Mouse (Mus musculus): ENCODE data around the gene Upp2.

Gene Upp2

DNA sequence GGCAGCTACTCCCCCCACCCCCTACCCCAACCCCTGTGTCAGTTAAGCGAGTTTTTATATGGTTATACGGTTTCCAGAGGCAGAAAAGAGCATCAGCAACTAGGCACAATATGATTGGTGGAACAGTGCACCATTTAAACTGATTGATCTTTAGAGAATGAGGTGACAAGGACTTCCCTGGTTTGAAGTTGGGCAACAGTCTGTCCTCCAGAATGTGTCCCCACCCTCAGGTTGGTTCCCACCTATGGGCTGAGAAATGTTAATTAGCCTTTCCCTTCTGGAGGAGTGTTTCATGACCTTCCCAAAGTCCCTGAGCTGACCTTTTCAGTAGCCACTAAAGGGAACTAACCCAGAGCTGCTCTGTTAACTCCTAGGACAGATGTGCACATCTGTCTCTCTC is 58.6 kb downstream of the Upp2 start:
- no peak for DNase-seq

DNA sequence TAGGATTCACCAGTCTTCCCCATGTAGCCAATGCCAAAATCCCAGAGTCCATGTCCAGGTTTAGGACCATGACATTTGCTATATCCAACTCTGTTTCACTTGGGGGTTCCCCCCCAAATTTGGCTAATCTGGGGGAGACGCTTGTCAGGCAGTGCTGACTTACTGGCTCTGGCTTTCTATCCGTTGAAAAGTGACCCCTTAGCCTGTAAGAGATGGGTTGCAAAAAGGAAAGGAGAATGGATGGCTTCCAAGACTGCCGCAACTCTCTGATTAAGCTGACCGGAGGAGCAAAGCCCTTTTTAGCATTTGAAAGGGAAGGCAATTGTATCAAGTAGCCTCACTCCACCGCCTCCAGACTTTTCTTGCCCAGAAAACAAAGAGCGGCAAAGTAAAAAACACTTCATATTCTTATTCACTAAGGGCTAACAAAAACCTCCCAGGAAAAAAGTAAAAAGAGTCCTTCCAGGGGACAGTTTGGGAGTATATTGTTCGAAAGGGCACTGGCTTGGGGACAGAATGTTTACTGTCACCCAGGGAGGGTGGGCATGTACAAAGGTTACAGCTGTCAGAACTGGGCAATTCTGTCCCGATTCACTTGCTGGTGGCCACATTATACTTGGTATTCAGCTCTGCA is 59.2 kb downstream of the Upp2 start:
- DNase-seq, result no peak

DNA sequence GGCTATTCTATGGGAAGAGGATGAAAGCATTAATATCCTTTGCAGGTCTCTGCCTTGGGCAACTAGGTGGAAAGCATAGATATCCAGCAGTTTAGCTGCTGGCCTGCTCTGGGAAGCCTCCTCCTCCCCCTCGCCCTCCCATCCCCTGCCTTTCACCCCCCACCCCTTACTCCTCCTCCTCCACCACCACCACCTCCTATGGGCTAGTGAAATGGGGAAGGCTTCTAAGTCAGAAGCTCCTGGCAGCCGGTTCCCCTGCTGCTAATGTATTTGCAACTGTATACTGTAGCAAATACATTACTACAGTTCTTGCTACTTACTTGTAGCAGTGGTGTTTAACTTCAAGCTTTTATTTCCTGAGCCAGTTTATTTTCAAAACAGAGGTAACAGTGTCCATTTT is 60.9 kb downstream of the Upp2 start:
- DNase-seq, result no peak

DNA sequence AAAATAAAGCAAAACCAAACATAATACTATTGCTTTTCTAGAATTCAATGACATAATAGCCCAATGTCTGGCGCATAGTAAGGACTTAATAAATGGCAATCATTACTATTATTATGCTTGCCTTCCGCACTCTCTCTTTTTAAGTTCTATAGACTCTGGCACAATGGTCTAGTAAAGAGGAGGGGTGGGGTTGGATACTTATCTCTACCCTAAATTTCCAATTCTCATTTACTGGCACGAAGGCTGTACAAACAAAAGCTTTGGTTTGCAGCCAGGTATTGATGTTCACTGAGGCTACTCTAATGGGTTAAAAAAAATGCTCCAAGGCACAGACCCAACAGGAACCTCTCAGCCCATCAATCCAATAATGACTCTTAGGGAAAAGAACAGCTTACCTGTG is 61.9 kb downstream of the Upp2 start:
- no peak for DNase-seq

DNA sequence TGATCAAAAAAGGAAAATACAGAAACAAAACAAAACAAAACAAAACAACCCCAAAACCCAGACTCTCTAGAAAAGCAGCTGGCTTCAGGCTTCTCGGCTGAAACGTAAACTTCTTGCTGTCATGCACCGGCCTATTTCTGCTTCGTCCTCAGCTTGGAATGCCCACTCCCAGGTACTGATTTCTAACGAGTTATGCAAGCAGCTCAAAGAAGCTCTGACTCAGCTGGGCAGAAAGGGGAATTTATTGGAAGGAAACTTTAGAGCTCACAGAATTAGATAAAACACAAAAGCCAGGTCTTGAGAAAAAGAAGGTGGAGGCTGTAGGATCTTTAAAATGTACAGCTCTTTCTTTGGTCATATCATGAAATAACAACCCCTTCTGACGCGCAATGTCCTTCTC is 62.3 kb downstream of the Upp2 start:
- DNase-seq, result no peak

DNA sequence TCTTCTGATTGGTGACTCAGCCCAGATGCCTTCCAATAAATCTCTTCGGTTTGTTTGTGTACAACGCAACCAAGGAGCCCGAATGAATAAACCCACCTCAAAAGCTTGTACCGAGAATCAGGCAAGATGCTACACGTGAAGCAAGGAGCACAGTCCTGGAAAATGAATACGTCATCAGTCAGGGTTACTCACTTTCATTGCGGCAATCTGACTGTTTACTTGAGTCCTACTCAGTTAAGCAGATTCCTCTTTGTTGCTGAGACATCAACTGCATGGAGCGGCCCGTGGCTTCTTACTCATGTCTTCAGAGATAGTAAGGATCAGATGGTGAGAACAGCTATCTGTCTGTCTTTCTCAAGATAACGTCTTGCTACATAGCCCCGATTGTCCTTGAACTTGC is 66.7 kb downstream of the Upp2 start:
- DNase-seq, result no peak

DNA sequence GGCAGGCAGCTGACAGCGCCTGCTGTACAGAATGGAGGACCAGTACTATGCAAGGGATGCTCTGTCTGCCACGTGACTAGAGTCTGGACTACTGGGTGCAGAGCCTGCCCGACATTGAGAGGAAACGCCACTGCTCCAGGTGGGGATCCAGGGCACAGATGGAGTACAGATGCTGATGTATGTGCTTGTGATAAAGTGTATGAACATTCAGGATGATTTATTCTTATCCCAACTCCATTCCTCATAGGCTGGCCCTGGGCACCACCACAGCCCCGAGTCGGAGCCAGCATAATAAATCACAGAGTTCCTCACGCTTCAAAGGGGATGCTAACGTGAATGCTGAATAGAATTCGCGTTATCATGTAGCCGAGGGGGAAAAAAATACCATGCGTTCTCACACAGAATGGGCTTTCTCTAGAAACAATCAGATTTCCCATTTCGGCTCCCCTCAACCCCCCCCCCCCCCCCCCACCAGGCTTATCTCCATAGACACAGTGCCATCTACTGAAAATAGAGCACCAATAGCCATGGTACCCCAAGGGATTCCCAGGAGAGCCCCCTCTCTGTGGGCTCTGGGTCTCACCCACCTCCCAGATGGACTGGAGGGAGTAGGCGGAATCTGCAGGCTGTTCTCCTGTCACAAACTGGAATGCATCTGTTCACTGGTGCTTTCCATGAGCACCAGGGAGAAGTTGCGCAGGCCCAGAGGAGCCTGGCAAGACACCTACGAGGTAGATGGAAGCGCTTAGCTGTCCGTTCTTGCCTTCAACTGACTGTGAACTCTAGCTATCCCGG is 74.9 kb downstream of the Upp2 start:
- DNase-seq, result no peak

DNA sequence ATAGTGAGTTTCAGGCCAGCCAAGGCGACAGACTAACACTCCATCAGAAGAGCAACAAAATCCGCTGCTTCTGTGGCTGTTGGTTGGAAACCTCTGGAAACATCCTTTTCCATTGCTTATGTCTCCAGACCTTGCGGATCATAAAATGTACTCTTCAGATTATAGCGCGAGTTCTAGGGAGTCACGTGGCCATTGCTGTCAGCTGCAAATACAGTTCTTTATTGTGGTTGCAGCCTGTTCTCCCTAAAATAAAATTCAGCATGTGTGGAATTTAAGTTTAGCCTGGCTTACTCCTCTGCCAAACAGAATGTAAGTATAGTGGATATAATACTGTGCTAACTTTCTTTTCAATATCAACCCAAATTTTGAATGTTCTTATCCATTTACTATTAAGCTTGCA is 78.6 kb downstream of the Upp2 start:
- no peak for DNase-seq

DNA sequence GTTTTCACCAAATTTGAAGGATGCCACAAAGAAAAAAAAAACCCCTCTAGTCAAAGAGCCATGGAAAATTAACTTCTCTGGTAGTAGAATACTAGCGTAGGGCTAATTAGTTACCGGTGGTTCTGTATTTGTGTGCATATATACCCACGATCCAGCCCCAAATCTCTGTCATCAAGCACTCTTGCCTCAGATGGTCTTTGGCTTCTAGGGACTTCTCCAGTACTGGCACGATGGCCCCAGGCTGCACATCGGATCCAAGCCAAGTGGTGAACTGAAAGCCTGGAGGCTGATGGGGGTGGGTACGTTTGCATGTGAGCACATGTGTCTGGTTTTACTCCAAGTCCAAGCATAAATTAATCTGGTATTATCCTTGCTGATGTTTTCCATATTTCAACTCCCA is 88.1 kb downstream of the Upp2 start:
- no peak for DNase-seq

DNA sequence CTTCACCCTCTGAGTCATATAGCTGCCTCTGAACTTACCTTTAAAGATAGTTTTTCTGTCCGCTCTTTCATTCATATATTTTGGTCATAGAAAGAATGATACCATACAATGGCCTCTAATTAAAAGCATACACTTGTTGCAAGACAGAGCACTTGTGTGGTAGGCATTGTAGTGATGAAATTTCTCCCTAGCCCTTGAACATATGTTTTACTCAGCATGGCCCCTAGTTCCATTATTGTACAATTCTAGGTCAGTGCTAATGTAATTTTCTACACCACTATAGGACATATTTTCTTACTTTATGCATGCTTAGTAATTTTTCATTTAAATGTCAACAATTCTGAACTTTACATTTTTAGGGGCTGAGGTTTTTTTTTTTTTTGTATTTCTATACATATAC is 89.9 kb downstream of the Upp2 start:
- DNase-seq, result no peak

DNA sequence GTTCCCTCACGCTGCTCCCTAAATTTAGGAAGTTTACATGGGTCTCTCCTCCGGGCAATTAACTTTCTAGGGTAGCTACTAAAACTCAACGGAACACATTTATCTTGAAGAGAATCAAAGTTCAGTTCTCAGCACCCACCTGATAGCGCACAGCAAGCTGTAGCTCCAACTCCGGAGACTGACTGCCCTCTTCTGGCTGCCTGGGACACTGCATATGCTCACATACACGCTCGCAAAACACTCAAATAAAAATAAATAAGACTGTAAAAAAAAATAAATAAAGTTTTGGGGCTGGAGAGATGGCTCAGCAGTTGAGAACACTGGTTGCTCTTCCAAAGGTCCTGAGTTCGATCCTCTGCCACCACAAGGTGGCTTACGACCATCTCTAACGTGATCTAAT is 90.8 kb downstream of the Upp2 start:
- DNase-seq, result no peak

DNA sequence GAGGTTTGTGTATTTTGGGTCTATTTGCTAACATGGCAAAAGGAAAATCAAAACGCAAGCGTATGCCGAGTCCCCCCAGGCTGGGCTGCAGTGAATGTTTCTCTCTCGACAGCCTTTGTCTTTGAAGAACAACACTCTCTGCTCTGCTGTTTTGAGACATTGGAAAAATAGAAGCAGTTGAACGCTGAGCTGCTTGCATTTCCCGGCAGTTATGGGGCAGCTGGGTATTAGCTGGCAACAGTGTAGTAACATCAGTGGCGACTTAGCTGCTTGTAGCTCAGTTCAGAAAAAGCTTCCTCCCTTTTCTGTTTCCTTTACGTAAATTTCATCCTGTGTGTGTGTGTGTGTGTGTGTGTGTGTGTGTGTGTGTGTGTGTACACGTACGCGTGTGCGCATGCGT is 93.5 kb downstream of the Upp2 start:
- DNase-seq, result no peak

DNA sequence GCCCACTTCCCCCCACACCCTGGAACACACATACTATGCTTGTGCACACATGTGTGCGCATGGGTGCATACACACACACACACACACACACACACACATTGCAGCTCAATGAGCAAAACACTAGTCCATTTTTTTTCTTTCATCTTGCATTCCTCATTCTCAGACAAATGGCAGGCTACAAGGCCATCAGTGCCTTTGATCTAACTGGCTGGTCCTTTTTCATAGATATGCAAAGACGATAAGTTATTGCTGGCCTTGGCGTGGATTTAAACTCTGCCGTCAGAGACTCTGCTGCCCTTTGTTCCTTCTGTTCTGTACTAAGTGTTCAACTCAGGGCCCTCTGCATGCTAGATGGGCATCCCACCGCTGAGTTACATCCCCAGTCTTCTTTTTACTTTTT is 94.0 kb downstream of the Upp2 start:
- DNase-seq, result no peak

DNA sequence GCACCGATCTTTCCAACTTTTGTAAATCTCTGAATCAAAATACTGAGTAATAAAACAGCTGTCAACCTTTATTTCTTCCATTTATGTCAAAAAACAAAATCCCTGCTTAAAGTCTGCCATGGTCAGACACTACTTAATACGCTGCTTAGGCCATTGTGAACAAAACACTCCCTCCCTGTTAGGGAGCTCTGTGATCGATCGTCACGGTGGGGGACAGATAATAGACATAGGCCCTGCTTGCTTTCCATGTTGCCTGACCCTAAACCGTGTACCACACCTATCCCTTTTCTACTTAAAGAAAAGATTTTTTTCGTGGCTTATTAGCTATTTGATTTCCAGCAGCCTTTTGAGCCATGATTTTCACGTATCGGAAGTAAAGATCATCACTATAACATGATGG is 95.6 kb downstream of the Upp2 start:
- DNase-seq, result no peak

DNA sequence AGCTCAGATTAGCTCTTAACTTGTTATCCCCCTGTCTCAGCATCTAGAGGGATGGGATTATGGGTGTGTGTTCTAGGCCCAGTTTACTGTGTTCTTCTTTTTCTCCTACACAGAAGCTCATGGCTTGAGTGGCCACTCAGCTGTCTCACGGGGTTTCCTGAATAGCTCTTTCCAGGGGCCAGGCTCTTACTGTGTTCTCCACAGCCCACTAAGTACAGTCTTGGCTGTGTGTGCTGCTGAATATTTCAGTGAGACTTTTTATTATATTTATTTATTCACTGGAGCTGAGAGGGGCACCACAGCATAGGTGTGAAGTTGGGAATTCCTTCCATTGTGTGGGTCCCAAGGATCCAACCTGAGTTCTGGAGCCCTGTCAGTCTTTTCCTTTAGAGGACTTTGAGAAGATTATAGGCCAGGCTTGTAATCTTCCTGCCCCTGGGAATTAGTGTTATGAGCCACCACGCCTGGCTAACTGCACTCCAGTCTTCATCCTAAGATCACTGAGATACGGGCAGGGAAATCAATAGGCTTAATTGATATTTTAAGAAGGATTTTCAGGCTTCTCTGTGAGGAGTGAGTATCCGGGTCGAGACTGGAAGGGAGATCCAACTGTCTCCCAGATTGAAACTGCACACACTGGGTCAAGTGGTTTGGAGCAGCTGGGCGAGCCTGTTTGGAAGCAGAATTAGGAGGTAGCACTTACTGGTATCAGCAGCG is 96.5 kb downstream of the Upp2 start:
- DNase-seq, result no peak

DNA sequence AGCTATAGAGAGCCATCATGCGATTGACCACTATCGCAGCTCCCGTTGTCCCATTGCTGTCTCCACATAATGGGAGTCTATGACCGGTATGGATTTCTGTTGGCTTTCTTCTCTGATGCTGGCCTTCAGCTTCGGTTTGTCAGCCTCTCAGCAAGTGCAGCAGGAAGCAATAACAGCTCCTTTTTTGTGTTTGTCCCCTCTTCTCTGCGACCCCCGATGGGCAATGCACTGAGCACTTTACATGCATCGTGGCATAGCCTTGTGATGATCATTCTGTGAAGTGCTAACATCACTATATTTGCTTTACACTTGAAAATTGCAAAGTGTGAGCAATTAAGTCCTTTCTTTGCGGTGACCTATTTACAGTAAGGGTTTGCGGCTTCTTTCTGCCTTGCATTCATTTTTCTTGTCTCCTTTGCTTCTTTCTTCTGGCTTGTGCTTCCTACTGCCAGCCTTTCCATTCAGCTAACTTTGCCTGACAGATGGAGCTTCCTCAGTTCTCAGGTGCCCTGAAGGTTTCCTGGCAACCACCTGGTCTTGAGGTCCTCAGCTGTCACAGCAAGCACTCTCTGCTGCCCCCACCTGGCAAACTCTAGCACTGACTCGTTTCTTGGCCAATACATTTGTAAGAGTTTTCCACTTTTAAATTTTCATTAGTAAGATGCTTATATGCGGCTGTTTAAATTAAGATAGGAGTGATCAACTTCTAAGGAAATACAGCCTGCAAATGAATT is 98.2 kb downstream of the Upp2 start:
- peak; percentile 62 to 74 for DNase-seq

DNA sequence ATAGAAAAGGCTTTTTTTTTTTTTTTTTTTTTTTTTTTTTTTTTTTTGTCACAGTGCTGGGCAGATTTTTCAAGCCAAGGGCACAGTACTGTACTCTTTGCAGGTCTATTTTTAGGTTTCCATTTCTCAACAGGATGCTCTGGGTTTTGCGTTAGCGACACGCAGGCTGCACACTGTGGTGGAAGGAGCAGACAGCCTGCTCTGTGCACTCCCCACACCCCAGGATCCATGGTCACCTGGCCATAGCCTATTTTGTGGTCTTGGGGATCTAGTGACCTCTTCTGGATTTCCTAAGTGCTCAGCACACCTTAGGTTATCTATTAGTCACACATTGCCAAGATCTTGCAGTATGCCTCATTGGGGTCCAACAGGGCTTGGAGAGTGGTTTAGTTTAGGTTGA is 100.2 kb downstream of the Upp2 start:
- no peak for DNase-seq

DNA sequence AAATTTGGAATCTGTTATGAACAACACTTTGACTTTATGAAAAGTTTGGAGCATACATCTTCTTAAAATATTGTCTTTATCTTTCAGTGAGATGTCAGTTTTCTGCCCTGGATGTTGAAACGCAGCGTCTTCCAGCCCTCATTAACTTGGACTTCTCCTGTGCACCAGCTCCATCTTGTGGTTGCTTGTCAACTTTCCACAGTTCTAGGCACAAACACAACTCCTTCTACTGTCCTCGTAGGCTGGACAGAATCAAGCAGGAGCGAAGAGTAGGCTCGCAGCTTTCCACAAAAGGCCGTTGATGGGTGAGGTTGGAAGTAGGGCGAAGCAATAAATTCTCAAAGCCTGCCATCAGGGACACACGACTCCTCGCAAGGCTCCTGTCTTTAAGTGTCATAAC is 100.9 kb downstream of the Upp2 start:
- DNase-seq, result peak in 1 of 2 experiments; percentile 71

DNA sequence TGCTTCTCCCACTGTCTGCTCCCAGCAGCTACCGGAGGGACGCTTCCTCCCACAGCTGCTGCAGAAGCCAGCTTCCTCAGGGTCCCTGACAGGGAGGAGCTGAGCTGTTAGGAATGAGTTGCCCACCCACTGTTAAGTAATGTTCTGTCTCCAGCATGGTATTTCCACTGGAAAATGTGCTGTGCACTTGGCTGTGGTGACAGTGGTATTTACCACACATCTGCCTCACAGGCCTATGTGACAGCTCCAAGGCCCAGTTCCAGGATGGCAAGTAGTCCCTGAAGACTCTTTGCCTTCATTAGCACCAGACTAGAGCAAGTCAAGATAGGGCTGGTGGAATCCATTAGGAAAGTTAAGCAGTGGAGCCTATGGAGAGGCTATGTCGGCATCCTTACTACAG is 102.0 kb downstream of the Upp2 start:
- no peak for DNase-seq

DNA sequence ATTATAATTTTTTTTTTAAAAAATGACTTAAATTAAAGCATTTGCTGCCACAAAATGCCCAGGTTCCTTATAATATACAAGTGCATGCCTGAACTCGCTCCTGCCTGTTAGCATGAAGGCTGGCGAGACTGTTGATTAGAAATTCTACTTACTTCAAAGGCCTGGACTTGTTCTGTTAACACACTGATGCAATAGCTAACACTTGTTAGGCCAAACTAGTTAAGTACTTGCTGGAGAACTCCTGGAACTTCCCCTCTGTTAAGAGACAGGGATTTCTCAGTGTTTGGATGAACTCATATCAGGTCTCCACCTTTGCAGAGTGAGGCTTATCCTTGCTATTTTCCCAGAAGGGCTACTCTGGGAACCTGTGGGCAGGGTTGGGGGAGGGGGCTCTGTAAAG is 105.4 kb downstream of the Upp2 start:
- DNase-seq, result no peak

DNA sequence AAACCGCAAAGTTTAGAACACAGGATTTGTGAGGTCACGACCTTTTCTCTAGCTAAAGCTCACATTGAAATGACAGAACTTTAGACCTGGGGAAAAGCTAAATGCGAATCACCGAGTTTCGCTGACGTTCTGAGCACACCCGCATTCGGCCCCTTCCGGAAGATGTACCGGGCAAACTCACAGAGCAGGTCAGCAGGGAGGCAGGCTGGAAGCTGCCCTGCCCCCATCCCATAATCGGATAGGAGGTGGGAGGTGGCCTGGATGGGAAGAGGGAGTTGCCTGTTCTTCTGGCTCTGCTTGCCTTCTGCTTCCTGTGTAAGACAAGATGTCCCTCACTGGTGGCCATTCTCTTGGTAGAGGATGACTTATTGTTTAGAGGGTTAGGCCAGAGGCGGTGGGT is 112.9 kb downstream of the Upp2 start:
- DNase-seq, result no peak

DNA sequence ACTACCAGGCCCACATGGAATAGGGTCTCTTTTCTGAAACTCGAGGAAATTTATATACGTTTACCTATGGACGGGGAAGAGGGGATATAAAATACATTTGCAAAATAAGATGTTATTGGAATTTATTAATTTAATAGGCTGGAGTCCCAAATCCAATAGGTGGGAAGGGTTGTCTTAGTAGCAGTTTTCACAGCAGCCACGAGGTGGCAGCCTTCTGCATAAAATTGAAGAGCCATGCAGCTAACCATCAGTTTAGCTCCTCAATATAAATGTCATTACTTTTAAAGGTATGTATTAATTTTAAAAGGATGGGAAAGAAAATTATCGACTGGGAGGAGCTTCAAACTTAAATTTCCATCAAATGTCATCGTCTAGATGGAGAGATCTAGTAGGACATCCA is 113.7 kb downstream of the Upp2 start:
- DNase-seq, result peak; percentile 46 to 68

DNA sequence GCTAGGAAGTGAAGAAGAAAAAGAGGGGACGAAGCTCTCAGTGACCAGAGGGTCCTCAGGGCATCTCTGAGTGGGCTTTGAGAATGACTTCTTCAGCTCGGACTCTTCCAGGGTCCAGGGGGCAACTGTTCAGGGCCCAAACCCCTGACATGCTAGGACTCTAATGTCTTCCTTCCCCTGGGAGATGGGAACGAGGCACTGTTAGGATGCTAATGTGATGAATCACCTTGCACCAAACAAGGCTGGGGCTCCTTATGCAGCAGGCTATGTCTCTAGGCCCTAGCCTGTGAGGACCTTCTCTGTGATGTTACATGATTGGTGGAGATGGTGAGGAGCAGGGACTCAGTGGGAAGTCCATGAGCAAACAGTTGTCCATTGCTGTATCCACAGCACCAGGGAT is 114.3 kb downstream of the Upp2 start:
- DNase-seq, result no peak

DNA sequence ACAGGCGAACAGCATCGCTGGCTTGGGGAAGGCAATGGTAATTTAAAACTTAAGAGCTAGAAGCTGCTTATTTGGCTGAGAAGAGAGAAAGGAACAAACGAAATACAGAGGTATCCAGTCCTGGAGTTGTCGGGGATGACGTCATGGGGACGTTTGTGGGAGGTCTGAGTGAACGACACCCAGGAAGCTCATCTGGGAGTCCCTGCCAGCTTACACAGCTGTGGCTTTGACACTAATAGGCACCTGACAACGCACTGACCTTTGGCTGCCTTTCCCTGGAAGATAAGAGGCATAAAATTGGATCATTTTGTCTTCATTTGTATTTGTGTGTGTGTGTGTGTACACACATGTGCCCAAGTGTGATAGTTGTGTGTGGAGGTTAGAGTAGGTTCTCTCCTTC is 130.4 kb downstream of the Upp2 start:
- no peak for DNase-seq
